Mouse (Mus musculus): ENCODE data around the gene Fbxl17. TPM values are rescaled to one million over a fixed set of nuclear protein-coding genes. Genes with fewer than 3 reads are reported as not detected.

Gene Fbxl17
- polyA plus RNA-seq, 1 experiment from 2014 or later: 4.4 TPM

DNA sequence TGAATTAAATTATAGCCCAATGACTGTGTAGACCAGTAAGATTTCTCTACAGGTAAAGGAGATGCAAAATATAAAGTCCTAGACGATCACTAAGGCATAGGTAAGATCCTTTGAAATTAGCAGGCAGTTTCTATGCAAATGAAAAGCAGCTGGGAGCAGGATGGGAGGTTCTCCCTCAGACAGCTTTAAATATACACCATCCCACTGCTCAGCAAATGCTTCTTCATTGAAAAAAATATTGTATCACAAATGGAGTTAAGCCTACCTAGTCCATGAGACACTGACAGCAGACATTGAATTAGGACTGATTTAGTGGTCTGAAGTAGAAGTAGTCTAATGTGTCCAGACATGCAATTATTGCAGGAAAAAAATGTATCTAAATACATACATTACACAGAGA lies 327.1 kb downstream of the Fbxl17 start:
- WGBS: 19% methylated on average over 1 of the region's 1 CpGs
- Histone ChIP-seq H3K27me3 (ENCODE audit: low read depth, poor library complexity, severe bottlenecking) (no peaks in the 10 kb centered on the region), H3K4me1 (peaks cover 31% of the 10 kb centered on the region), H3K9me3 (replicated peaks) (no peaks in the 10 kb centered on the region), H3K36me3 (no peaks in the 10 kb centered on the region), H3K4me3 (no peak overlapping the region), H3K27ac (no peak overlapping the region)
- DNase-seq (ENCODE audit: low spot score): no peak

DNA sequence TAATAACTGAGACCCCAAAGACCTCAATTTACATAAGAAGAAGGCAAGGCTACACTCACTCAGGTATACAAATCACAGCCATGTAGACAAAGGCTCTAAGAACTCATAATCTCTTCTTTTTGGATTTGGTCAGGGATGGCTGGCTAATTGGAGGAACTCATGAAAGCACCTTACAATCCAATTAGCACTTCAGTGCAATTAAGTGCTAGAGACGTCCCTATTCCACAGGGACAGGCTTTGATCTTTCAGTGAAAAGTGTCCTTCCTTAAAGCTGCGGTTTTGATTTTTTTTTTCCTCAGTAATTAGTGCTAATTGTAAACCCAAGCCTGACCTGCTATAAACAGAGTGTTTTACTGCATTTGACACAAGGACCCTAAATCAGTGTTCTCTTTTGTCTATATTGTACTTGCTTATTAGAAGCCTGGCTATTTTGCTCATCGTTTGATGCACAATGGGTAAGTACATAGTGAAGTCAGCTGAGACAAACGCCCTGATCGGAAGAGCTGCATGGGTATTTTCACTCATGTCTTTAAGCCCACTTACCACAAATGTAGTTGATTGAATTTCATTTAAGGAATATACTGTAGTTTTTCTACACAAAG lies 327.8 kb downstream of the Fbxl17 start:
- Histone ChIP-seq H3K27me3 (ENCODE audit: low read depth, poor library complexity, severe bottlenecking) (no peaks in the 10 kb centered on the region), H3K9me3 (replicated peaks) (no peaks in the 10 kb centered on the region), H3K27ac (no peak overlapping the region), H3K36me3 (no peaks in the 10 kb centered on the region), H3K4me3 (no peak overlapping the region), H3K4me1 (peaks cover 31% of the 10 kb centered on the region)
- DNase-seq (ENCODE audit: low spot score): no peak
- 20% methylated on average over 5 of the region's 5 CpGs for WGBS

DNA sequence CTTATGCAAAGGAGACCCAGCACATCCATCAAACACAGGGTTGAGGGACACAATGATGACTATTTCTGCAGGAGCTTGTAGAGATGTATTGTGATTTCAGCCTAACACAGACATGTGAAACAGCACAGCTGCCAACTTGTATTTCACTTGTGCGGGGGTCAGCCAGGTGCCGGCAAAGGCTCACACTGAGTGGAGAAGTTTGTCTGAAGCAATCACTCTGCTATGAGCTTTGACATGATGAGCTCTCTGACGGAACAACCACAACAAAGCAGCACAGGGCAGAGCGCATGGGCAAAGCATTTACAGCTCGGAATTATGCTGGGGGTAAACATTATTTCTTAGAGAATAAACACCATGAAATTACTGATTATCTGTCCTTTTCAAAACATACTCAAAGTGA lies 328.6 kb downstream of the Fbxl17 start:
- no peaks in the 10 kb centered on the region for H3K9me3 ChIP-seq (replicated peaks)
- 23% methylated on average over 5 of the region's 5 CpGs for WGBS
- H3K4me1 ChIP-seq: peaks cover 27% of the 10 kb centered on the region
- no peak overlapping the region for H3K27ac ChIP-seq
- no peaks in the 10 kb centered on the region for H3K27me3 ChIP-seq (ENCODE audit: low read depth, poor library complexity, severe bottlenecking)
- DNase-seq (ENCODE audit: low spot score): no peak
- no peaks in the 10 kb centered on the region for H3K36me3 ChIP-seq
- no peak overlapping the region for H3K4me3 ChIP-seq

DNA sequence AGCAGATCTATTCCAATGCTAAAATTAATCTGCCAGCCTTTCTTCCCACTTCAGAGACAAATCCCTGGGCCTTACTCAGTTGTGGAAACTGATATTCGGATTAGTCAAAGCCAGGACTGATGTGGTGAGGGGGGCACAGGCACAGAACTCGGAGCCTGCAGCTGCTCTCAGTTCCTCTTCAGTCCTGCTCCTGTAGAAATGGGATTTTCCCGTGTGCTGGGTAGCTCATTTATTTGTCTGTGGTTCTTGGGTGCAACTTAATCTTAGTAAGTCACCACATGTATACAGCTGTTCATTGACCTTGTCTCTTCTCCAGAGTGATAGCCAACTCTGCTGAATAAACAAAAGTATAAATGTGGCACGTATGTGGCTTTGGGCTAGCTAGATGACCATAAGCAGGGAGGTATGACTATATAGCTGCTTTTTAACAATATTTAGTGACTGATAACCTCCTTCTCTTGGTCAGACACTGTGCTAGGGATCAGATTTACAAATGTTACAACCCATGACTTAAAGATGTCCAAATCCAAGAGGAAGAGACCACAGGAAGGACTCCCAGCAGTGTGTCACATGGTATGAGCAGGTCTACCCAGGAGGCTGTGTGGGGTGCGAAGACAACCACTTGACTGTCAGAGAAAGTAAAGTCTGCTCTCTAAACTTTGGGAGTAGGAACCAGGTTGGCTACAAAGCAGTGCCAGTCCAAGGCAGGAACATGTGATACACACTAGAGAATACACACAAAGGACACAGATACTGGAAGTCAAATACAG lies 331.6 kb downstream of the Fbxl17 start:
- Histone ChIP-seq H3K4me1 (peaks cover 27% of the 10 kb centered on the region), H3K27ac (no peak overlapping the region), H3K27me3 (ENCODE audit: low read depth, poor library complexity, severe bottlenecking) (no peaks in the 10 kb centered on the region), H3K36me3 (no peaks in the 10 kb centered on the region), H3K9me3 (replicated peaks) (no peaks in the 10 kb centered on the region), H3K4me3 (no peak overlapping the region)
- no peak for DNase-seq (ENCODE audit: low spot score)
- 82% methylated on average over 5 of the region's 5 CpGs for WGBS

DNA sequence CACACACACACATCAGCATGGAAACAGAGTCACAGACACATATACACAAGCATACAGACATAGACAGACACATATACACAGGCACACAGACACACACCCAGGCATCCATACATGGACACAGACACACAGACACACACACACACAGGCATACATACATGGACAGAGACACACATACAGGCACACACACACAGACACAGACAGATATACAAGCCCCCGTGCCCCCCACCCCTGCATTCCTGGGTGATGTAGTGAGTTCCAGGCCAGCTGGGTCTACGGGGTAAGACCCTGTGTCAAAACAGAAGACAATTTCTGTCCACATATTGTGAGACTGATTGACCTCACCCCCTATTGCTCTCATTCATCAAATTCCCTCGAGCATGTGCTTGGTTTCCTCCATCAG lies 332.6 kb downstream of the Fbxl17 start:
- H3K9me3 ChIP-seq (replicated peaks): no peaks in the 10 kb centered on the region
- H3K27ac ChIP-seq: no peak overlapping the region
- H3K36me3 ChIP-seq: no peaks in the 10 kb centered on the region
- peaks cover 21% of the 10 kb centered on the region for H3K4me1 ChIP-seq
- no peaks in the 10 kb centered on the region for H3K27me3 ChIP-seq (ENCODE audit: low read depth, poor library complexity, severe bottlenecking)
- H3K4me3 ChIP-seq: no peak overlapping the region
- 78% methylated on average over 3 of the region's 3 CpGs for WGBS
- no peak for DNase-seq (ENCODE audit: low spot score)

DNA sequence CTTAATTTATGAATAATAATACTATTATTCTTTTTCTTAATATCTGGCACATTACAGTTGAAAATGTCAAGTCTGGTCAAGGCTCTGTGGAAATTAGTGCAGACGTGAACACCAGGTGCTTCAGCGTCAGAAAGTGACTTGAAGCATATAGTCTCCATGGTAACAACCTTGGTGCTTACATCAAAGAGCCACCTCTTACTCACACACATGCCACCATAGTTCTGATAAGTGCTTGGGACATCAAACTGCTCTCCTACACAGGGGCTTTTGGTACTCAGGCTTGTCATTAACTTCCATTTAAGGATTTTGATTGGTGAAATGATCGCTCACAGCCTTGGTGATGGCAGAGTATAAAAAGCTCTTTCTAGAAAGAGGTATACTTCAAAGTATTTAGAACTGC lies 333.1 kb downstream of the Fbxl17 start:
- H3K4me3 ChIP-seq: no peak overlapping the region
- no peaks in the 10 kb centered on the region for H3K27me3 ChIP-seq (ENCODE audit: low read depth, poor library complexity, severe bottlenecking)
- DNase-seq (ENCODE audit: low spot score): no peak
- WGBS: 79% methylated on average over 3 of the region's 3 CpGs
- H3K36me3 ChIP-seq: no peaks in the 10 kb centered on the region
- H3K9me3 ChIP-seq (replicated peaks): no peaks in the 10 kb centered on the region
- peaks cover 15% of the 10 kb centered on the region for H3K4me1 ChIP-seq
- H3K27ac ChIP-seq: no peak overlapping the region

DNA sequence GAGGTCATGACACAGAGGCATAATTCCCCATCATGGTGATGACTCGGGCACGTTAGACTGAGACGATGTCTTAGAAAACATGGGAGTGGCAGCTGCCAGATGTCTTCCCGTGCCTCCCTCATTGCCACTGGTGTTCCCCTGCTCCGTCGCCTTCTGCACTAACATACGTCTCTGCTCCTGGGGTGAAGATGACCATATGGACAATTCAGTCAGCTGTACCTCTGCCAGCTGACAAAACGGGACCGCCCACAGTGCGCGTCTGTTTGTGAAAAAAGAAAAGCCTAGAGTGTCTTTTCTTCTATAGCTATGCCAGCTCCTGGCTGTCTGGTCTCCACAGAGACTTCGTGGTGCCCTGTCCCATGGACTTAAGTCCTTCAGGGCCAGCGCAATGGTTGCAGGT lies 334.0 kb downstream of the Fbxl17 start:
- H3K36me3 ChIP-seq: no peaks in the 10 kb centered on the region
- peaks cover 8% of the 10 kb centered on the region for H3K4me1 ChIP-seq
- no peak overlapping the region for H3K4me3 ChIP-seq
- WGBS: 89% methylated on average over 13 of the region's 13 CpGs
- H3K27me3 ChIP-seq (ENCODE audit: low read depth, poor library complexity, severe bottlenecking): no peaks in the 10 kb centered on the region
- no peaks in the 10 kb centered on the region for H3K9me3 ChIP-seq (replicated peaks)
- H3K27ac ChIP-seq: no peak overlapping the region
- DNase-seq (ENCODE audit: low spot score): no peak

DNA sequence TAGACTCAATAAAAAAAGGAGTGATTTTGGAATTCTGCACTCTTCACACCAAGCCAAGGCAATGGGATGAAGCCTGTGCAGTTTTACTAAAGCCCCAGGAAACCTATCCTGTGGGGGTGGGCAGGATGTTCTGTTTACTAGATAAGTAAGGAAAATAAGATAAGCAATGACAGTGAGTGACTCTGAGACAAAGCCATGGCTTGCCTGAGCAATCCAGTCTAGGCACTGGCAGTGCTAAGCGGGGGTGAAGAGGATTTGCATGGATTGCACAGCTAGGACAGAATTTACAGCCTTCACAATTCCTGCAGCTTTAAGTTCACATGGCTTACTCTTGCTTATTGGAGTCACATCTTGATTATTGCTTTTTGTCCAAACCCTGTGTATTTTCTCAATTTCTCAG lies 335.5 kb downstream of the Fbxl17 start:
- 82% methylated on average over 1 of the region's 1 CpGs for WGBS
- no peak overlapping the region for H3K4me3 ChIP-seq
- no peaks in the 10 kb centered on the region for H3K9me3 ChIP-seq (replicated peaks)
- H3K27ac ChIP-seq: no peak overlapping the region
- no peak for DNase-seq (ENCODE audit: low spot score)
- H3K27me3 ChIP-seq (ENCODE audit: low read depth, poor library complexity, severe bottlenecking): no peaks in the 10 kb centered on the region
- peaks cover 15% of the 10 kb centered on the region for H3K4me1 ChIP-seq
- H3K36me3 ChIP-seq: no peaks in the 10 kb centered on the region

DNA sequence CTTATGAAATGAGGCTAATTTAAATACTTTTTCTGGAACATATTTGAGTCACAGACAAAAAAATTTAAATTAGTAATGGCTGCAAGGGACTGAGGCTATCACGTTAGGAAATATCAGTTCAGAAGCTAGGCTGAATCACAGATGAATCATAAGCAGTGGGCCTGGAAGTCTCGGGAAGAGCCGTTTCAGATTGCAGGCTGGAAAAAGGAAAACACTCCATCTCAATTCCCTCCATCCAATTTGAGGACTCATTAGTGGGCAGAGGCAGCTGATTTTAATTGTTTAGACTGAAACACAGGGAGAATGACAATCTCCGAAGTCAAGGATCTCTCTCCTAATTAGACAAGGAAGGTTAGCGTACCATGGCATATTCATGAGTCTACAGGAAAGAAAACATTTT lies 337.9 kb downstream of the Fbxl17 start:
- H3K27ac ChIP-seq: no peak overlapping the region
- WGBS: 57% methylated on average over 5 of the region's 5 CpGs
- H3K4me1 ChIP-seq: peaks cover 31% of the 10 kb centered on the region
- DNase-seq (ENCODE audit: low spot score): no peak
- no peak overlapping the region for H3K4me3 ChIP-seq
- H3K36me3 ChIP-seq: no peaks in the 10 kb centered on the region
- H3K9me3 ChIP-seq (replicated peaks): no peaks in the 10 kb centered on the region
- H3K27me3 ChIP-seq (ENCODE audit: low read depth, poor library complexity, severe bottlenecking): no peaks in the 10 kb centered on the region

DNA sequence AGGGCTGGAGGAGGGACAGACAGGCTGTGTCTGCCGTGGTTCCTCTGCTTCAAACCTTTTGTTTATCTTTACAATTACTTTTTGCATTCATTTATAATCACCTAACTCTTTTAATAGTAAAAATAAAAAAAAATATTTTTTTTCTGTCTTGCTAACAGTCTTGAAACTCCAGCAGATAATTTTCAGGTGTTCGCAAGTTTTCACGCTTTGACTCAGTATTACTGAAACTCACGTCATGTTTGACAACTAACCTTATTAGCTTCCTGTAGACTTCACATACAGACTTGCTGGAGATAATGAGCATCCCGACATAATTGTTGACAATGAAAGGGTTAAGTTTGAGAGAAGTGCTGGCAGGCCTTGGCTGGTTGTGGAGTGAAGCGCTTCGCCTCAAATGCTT lies 340.6 kb downstream of the Fbxl17 start:
- 64% methylated on average over 7 of the region's 7 CpGs for WGBS
- no peak for DNase-seq (ENCODE audit: low spot score)
- peaks cover 24% of the 10 kb centered on the region for H3K4me1 ChIP-seq

DNA sequence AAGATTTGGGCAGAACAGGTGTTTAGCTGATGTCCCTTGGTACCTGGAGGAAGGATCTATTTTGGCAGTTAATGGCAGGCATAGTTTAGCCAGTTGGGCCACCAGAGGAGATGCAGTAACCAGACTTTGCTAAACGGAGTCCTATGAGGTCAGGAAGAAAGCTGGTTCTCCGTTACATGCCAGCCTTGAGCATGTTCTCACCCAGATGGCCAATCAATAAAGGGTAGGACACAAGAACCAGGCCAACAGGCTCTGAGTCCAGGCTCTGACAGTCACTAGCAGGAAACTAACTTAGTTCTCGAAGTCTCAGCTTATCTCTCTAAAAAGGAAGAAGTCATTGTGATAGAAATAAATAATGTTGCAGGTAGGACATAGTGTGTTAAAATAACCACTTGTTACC lies 341.4 kb downstream of the Fbxl17 start:
- H3K4me1 ChIP-seq: peaks cover 23% of the 10 kb centered on the region
- no peaks in the 10 kb centered on the region for H3K27me3 ChIP-seq (ENCODE audit: low read depth, poor library complexity, severe bottlenecking)
- 59% methylated on average over 3 of the region's 3 CpGs for WGBS
- no peak overlapping the region for H3K4me3 ChIP-seq
- no peaks in the 10 kb centered on the region for H3K36me3 ChIP-seq
- no peak for DNase-seq (ENCODE audit: low spot score)
- H3K9me3 ChIP-seq (replicated peaks): no peaks in the 10 kb centered on the region
- no peak overlapping the region for H3K27ac ChIP-seq

More for the DNA sequence above, 340.6 kb downstream of the Fbxl17 start:
- no peak overlapping the region for H3K4me3 ChIP-seq
- H3K36me3 ChIP-seq: no peaks in the 10 kb centered on the region
- H3K27ac ChIP-seq: no peak overlapping the region
- no peaks in the 10 kb centered on the region for H3K27me3 ChIP-seq (ENCODE audit: low read depth, poor library complexity, severe bottlenecking)
- no peaks in the 10 kb centered on the region for H3K9me3 ChIP-seq (replicated peaks)

DNA sequence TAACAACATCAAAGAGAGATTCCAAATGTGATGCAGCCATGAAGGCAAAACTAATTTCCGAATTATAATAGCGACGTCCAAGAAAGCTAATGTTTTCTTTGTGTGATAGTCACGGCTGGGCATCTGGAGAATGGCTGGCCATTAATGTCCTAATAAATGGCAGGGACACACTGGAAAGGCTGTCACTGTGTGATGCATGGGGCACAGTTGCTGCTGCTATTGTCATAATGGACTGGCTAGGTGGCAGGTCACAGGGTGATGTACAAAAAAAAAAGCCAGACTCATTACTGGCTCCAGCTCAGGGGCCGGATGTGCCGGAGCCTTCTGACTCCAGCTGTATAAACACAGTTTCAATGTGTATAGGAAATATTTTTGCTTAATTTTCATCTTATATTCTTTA lies 341.9 kb downstream of the Fbxl17 start:
- H3K27me3 ChIP-seq (ENCODE audit: low read depth, poor library complexity, severe bottlenecking): no peaks in the 10 kb centered on the region
- DNase-seq (ENCODE audit: low spot score): no peak
- no peaks in the 10 kb centered on the region for H3K36me3 ChIP-seq
- H3K4me3 ChIP-seq: no peak overlapping the region
- peaks cover 23% of the 10 kb centered on the region for H3K4me1 ChIP-seq
- WGBS: 40% methylated on average over 6 of the region's 6 CpGs
- no peaks in the 10 kb centered on the region for H3K9me3 ChIP-seq (replicated peaks)
- no peak overlapping the region for H3K27ac ChIP-seq

DNA sequence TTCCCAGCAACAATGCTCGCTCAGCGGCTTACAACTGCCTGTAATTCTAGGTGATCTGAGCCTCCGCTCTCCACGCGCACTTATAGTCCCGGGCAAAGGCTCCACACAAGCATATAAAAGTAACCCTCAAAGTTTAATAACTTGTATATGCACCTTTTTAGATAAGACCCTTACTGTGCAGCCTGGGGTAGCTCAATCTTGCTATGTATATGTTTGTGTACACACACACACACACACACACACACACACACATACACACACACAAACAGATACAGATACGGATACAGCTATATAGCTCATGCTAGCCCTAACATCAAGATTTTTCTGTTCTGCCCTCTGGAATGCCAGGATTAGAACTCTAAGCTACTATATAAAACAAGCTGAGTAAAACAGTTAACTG lies 342.8 kb downstream of the Fbxl17 start:
- no peak for DNase-seq (ENCODE audit: low spot score)
- Histone ChIP-seq H3K9me3 (replicated peaks) (no peaks in the 10 kb centered on the region), H3K4me3 (no peak overlapping the region), H3K4me1 (peaks cover 23% of the 10 kb centered on the region), H3K36me3 (no peaks in the 10 kb centered on the region), H3K27ac (no peak overlapping the region), H3K27me3 (ENCODE audit: low read depth, poor library complexity, severe bottlenecking) (no peaks in the 10 kb centered on the region)
- 91% methylated on average over 7 of the region's 7 CpGs for WGBS

DNA sequence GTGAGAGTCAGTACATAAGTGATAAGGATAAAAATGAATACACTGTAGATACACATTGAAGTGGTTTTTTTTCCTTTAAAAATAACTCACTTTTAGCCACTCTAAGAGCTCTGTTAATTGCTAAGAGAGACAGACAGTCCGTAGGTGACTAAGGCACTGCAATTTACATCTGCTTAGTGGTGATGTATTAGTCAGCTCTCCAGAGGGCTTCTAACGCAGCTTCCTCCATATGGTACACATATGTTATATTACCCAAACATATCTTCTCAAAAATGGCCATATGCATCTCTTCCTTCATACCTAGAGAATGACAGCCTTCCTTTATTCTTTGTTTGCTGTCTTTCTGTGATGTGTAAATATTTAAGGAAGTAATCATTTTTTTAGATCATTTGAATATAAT lies 353.3 kb downstream of the Fbxl17 start:
- H3K27me3 ChIP-seq (ENCODE audit: low read depth, poor library complexity, severe bottlenecking): no peaks in the 10 kb centered on the region
- peaks cover 20% of the 10 kb centered on the region for H3K4me1 ChIP-seq
- no peaks in the 10 kb centered on the region for H3K9me3 ChIP-seq (replicated peaks)
- no peak overlapping the region for H3K4me3 ChIP-seq
- DNase-seq (ENCODE audit: low spot score): no peak
- no peak overlapping the region for H3K27ac ChIP-seq
- H3K36me3 ChIP-seq: no peaks in the 10 kb centered on the region
- 16% methylated on average over 2 of the region's 2 CpGs for WGBS
